Mouse (Mus musculus): ENCODE measurements around the gene Adamts5.

Adamts5 gene

GRCm38 (mm10) chr16:85827066-85827465, 74.6 kb downstream of the Adamts5 start:
- no peak for ATAC-seq (ENCODE audit: insufficient number of reproducible peaks, low FRiP score, low TSS enrichment)

- no peak for ATAC-seq (ENCODE audit: insufficient number of reproducible peaks, low FRiP score, low TSS enrichment)
Observed at GRCm38 (mm10) chr16:85822330-85822916, 79.2 kb downstream of the Adamts5 start.

GRCm38 (mm10) chr16:85819808-85820458, 81.7 kb downstream of the Adamts5 start:
- no peak for ATAC-seq (ENCODE audit: insufficient number of reproducible peaks, low FRiP score, low TSS enrichment)

- ATAC-seq (ENCODE audit: insufficient number of reproducible peaks, low FRiP score, low TSS enrichment): no peak
Observed at GRCm38 (mm10) chr16:85814116-85814515, 87.5 kb downstream of the Adamts5 start.

GRCm38 (mm10) chr16:85807626-85808025, 94.0 kb downstream of the Adamts5 start:
- no peak for ATAC-seq (ENCODE audit: insufficient number of reproducible peaks, low FRiP score, low TSS enrichment)

GRCm38 (mm10) chr16:85807072-85807471, 94.6 kb downstream of the Adamts5 start:
- no peak for ATAC-seq (ENCODE audit: insufficient number of reproducible peaks, low FRiP score, low TSS enrichment)

Measured in cerebellum, adult (tissue).